Mouse (Mus musculus) forebrain, embryonic 10.5 days (tissue): ENCODE data around the gene Fam76b. TPM values are rescaled to one million over a fixed set of nuclear protein-coding genes. Genes with fewer than 3 reads are reported as not detected.

Source experiments
- polyA plus RNA-seq: library from polyadenylated mRNA; unstranded; fragments of >200 nt; fragmentation: Nextera tagmentation; extraction: Ambion mirVana; gene quantifications from 2 replicates; pipeline ENCODE4 v1.2.1, GENCODE M21; 2016

Gene Fam76b
- polyA plus RNA-seq, 1 experiment from 2014 or later: 22.4 TPM

Other genes starting within 250 kb of the Fam76b start
- 77.5 and 77.7 TPM in 2 replicates for gene Mtmr2, start 79.3 kb upstream of the Fam76b start, polyA plus RNA-seq
- gene Cep57, start 609 bp upstream of the Fam76b start, polyA plus RNA-seq: 69.9 and 71.4 TPM in 2 replicates